Mouse (Mus musculus): ENCODE measurements around the gene Arih1. TPM values are rescaled to one million over a fixed set of nuclear protein-coding genes. Genes with fewer than 3 reads are reported as not detected.

Arih1 gene
- polyA plus RNA-seq, 1 experiment from 2014 or later: 15.3 TPM

GRCm38 (mm10) chr9:59518976-59519375 lies 32.6 kb upstream of the Arih1 start:
- Histone ChIP-seq H3K36me3 (ENCODE audit: control insufficient read depth, insufficient read depth, low read length) (no peaks in the 10 kb centered on the region), H3K27me3 (ENCODE audit: control insufficient read depth, insufficient read depth, low read length) (no peaks in the 10 kb centered on the region), H3K27ac (ENCODE audit: low read depth, low read length) (no peak overlapping the region), H3K4me1 (ENCODE audit: control insufficient read depth, insufficient read depth, low read length) (no peaks in the 10 kb centered on the region), H3K4me3 (ENCODE audit: low read depth, low read length) (no peak overlapping the region), H3K9me3 (ENCODE audit: control insufficient read depth, low read length) (no peaks in the 10 kb centered on the region), H3K9ac (ENCODE audit: low read length) (no peak overlapping the region), H3K4me2 (no peak overlapping the region)
- 89% methylated on average over 5 of the region's 5 CpGs for WGBS
- DNase-seq (ENCODE audit: low spot score, missing footprints) (peak; percentile 53), ATAC-seq (ENCODE audit: low FRiP score) (no peak)

GRCm38 (mm10) chr9:59517127-59517526 lies 30.7 kb upstream of the Arih1 start:
- H3K27ac ChIP-seq (ENCODE audit: low read depth, low read length): no peak overlapping the region
- no peak overlapping the region for H3K9ac ChIP-seq (ENCODE audit: low read length)
- no peak overlapping the region for H3K4me3 ChIP-seq (ENCODE audit: low read depth, low read length)
- H3K4me2 ChIP-seq: no peak overlapping the region
- ATAC-seq (ENCODE audit: low FRiP score): no peak
- no peaks in the 10 kb centered on the region for H3K36me3 ChIP-seq (ENCODE audit: control insufficient read depth, insufficient read depth, low read length)
- H3K27me3 ChIP-seq (ENCODE audit: control insufficient read depth, insufficient read depth, low read length): no peaks in the 10 kb centered on the region
- H3K4me1 ChIP-seq (ENCODE audit: control insufficient read depth, insufficient read depth, low read length): no peaks in the 10 kb centered on the region
- WGBS: 59% methylated on average over 7 of the region's 7 CpGs
- DNase-seq (ENCODE audit: low spot score, missing footprints): peak; percentile 65
- H3K9me3 ChIP-seq (ENCODE audit: control insufficient read depth, low read length): no peaks in the 10 kb centered on the region

GRCm38 (mm10) chr9:59515069-59515468 lies 28.7 kb upstream of the Arih1 start:
- H3K36me3 ChIP-seq (ENCODE audit: control insufficient read depth, insufficient read depth, low read length): no peaks in the 10 kb centered on the region
- DNase-seq (ENCODE audit: low spot score, missing footprints): no peak
- H3K27me3 ChIP-seq (ENCODE audit: control insufficient read depth, insufficient read depth, low read length): no peaks in the 10 kb centered on the region
- H3K9ac ChIP-seq (ENCODE audit: low read length): no peak overlapping the region
- ATAC-seq (ENCODE audit: low FRiP score): no peak
- H3K27ac ChIP-seq (ENCODE audit: low read depth, low read length): no peak overlapping the region
- H3K4me1 ChIP-seq (ENCODE audit: control insufficient read depth, insufficient read depth, low read length): no peaks in the 10 kb centered on the region
- no peaks in the 10 kb centered on the region for H3K9me3 ChIP-seq (ENCODE audit: control insufficient read depth, low read length)
- no peak overlapping the region for H3K4me3 ChIP-seq (ENCODE audit: low read depth, low read length)
- 76% methylated on average over 3 of the region's 3 CpGs for WGBS
- H3K4me2 ChIP-seq: no peak overlapping the region

- Histone ChIP-seq H3K4me1 (ENCODE audit: control insufficient read depth, insufficient read depth, low read length) (no peaks in the 10 kb centered on the region), H3K9ac (ENCODE audit: low read length) (no peak overlapping the region), H3K4me3 (ENCODE audit: low read depth, low read length) (no peak overlapping the region), H3K4me2 (no peak overlapping the region), H3K27me3 (ENCODE audit: control insufficient read depth, insufficient read depth, low read length) (no peaks in the 10 kb centered on the region), H3K36me3 (ENCODE audit: control insufficient read depth, insufficient read depth, low read length) (no peaks in the 10 kb centered on the region), H3K27ac (ENCODE audit: low read depth, low read length) (no peak overlapping the region), H3K9me3 (ENCODE audit: control insufficient read depth, low read length) (no peaks in the 10 kb centered on the region)
- ATAC-seq (ENCODE audit: low FRiP score): no peak
- WGBS: 58% methylated on average over 4 of the region's 4 CpGs
- no peak for DNase-seq (ENCODE audit: low spot score, missing footprints)
Observed at GRCm38 (mm10) chr9:59512381-59512780, 26.0 kb upstream of the Arih1 start.

- no peaks in the 10 kb centered on the region for H3K27me3 ChIP-seq (ENCODE audit: control insufficient read depth, insufficient read depth, low read length)
- H3K4me3 ChIP-seq (ENCODE audit: low read depth, low read length): no peak overlapping the region
- DNase-seq (ENCODE audit: low spot score, missing footprints) (no peak), ATAC-seq (ENCODE audit: low FRiP score) (no peak)
- H3K4me2 ChIP-seq: no peak overlapping the region
- 65% methylated on average over 1 of the region's 1 CpGs for WGBS
- no peaks in the 10 kb centered on the region for H3K36me3 ChIP-seq (ENCODE audit: control insufficient read depth, insufficient read depth, low read length)
- no peak overlapping the region for H3K27ac ChIP-seq (ENCODE audit: low read depth, low read length)
- H3K4me1 ChIP-seq (ENCODE audit: control insufficient read depth, insufficient read depth, low read length): no peaks in the 10 kb centered on the region
- H3K9me3 ChIP-seq (ENCODE audit: control insufficient read depth, low read length): no peaks in the 10 kb centered on the region
- H3K9ac ChIP-seq (ENCODE audit: low read length): no peak overlapping the region
Observed at GRCm38 (mm10) chr9:59508146-59508545, 21.7 kb upstream of the Arih1 start.

- Histone ChIP-seq H3K4me3 (ENCODE audit: low read depth, low read length) (peak overlapping the region; percentile 99), H3K27ac (ENCODE audit: low read depth, low read length) (peak overlapping the region; percentile 99; the same call in 1 of the 2 replicates), H3K4me1 (ENCODE audit: control insufficient read depth, insufficient read depth, low read length) (peaks cover 7% of the 10 kb centered on the region)
Observed at GRCm38 (mm10) chr9:59487331-59487730, 913 bp upstream of the Arih1 start.

GRCm38 (mm10) chr9:59486076-59486518 lies 321 bp downstream of the Arih1 start:
- Histone ChIP-seq H3K36me3 (ENCODE audit: control insufficient read depth, insufficient read depth, low read length) (no peaks in the 10 kb centered on the region), H3K27me3 (ENCODE audit: control insufficient read depth, insufficient read depth, low read length) (no peaks in the 10 kb centered on the region), H3K4me2 (peak overlapping the region; percentile 83), H3K9me3 (ENCODE audit: control insufficient read depth, low read length) (no peaks in the 10 kb centered on the region), H3K27ac (ENCODE audit: low read depth, low read length) (peak overlapping the region; percentile 99), H3K9ac (ENCODE audit: low read length) (peak overlapping the region; percentile 99), H3K4me1 (ENCODE audit: control insufficient read depth, insufficient read depth, low read length) (peaks cover 7% of the 10 kb centered on the region), H3K4me3 (ENCODE audit: low read depth, low read length) (peak overlapping the region; percentile 99)
- DNase-seq (ENCODE audit: low spot score, missing footprints): peak; percentile 96
- ATAC-seq (ENCODE audit: low FRiP score): peak; percentile 74
- WGBS: under 1% methylated on average over 51 of the region's 71 CpGs

More at GRCm38 (mm10) chr9:59487331-59487730, 913 bp upstream of the Arih1 start:
- Histone ChIP-seq H3K4me2 (peak overlapping the region; percentile 59), H3K9ac (ENCODE audit: low read length) (peak overlapping the region; percentile 99), H3K9me3 (ENCODE audit: control insufficient read depth, low read length) (no peaks in the 10 kb centered on the region), H3K27me3 (ENCODE audit: control insufficient read depth, insufficient read depth, low read length) (no peaks in the 10 kb centered on the region), H3K36me3 (ENCODE audit: control insufficient read depth, insufficient read depth, low read length) (no peaks in the 10 kb centered on the region)
- DNase-seq (ENCODE audit: low spot score, missing footprints) (peak; percentile 84), ATAC-seq (ENCODE audit: low FRiP score) (no peak)

GRCm38 (mm10) chr9:59485511-59486075 lies 825 bp downstream of the Arih1 start:
- H3K4me3 ChIP-seq (ENCODE audit: low read depth, low read length): peak overlapping the region; percentile 99
- H3K9me3 ChIP-seq (ENCODE audit: control insufficient read depth, low read length): no peaks in the 10 kb centered on the region
- H3K9ac ChIP-seq (ENCODE audit: low read length): peak overlapping the region; percentile 99
- peak; percentile 54 for ATAC-seq (ENCODE audit: low FRiP score)
- H3K4me1 ChIP-seq (ENCODE audit: control insufficient read depth, insufficient read depth, low read length): peaks cover 7% of the 10 kb centered on the region
- H3K4me2 ChIP-seq: peak overlapping the region; percentile 83
- WGBS: 0% methylated on average over 34 of the region's 34 CpGs
- H3K27me3 ChIP-seq (ENCODE audit: control insufficient read depth, insufficient read depth, low read length): no peaks in the 10 kb centered on the region
- peak; percentile 96 for DNase-seq (ENCODE audit: low spot score, missing footprints)
- peak overlapping the region; percentile 99 for H3K27ac ChIP-seq (ENCODE audit: low read depth, low read length)
- H3K36me3 ChIP-seq (ENCODE audit: control insufficient read depth, insufficient read depth, low read length): no peaks in the 10 kb centered on the region

- ATAC-seq (ENCODE audit: low FRiP score): no peak
- no peaks in the 10 kb centered on the region for H3K36me3 ChIP-seq (ENCODE audit: control insufficient read depth, insufficient read depth, low read length)
- H3K27me3 ChIP-seq (ENCODE audit: control insufficient read depth, insufficient read depth, low read length): no peaks in the 10 kb centered on the region
- H3K4me3 ChIP-seq (ENCODE audit: low read depth, low read length): peak overlapping the region; percentile 99
- DNase-seq (ENCODE audit: low spot score, missing footprints): no peak
- peaks cover 7% of the 10 kb centered on the region for H3K4me1 ChIP-seq (ENCODE audit: control insufficient read depth, insufficient read depth, low read length)
- no peak overlapping the region for H3K27ac ChIP-seq (ENCODE audit: low read depth, low read length)
- peak overlapping the region; percentile 83 for H3K4me2 ChIP-seq
- H3K9ac ChIP-seq (ENCODE audit: low read length): peak overlapping the region; percentile 99
- H3K9me3 ChIP-seq (ENCODE audit: control insufficient read depth, low read length): no peaks in the 10 kb centered on the region
- WGBS: 16% methylated on average over 7 of the region's 7 CpGs
Observed at GRCm38 (mm10) chr9:59484760-59485159, 1.7 kb downstream of the Arih1 start.
